Mouse (Mus musculus): ENCODE data around the gene Oas3.

Gene Oas3

GRCm38 (mm10) chr5:120703660-120704059, 73.8 kb downstream of the Oas3 start:
- no peak for DNase-seq (ENCODE audit: low spot score in 2 of 2)
